Mouse (Mus musculus): ENCODE data around the gene Bcas2. TPM values are rescaled to one million over a fixed set of nuclear protein-coding genes. Genes with fewer than 3 reads are reported as not detected.
"Not testable (repeated sequence)": the region's sequence is repeated elsewhere in the genome, so short reads cannot be mapped to it uniquely, and the experiment has no call there.

The Bcas2 gene
- polyA plus RNA-seq, 1 experiment from 2014 or later, result 171 TPM

DNA sequence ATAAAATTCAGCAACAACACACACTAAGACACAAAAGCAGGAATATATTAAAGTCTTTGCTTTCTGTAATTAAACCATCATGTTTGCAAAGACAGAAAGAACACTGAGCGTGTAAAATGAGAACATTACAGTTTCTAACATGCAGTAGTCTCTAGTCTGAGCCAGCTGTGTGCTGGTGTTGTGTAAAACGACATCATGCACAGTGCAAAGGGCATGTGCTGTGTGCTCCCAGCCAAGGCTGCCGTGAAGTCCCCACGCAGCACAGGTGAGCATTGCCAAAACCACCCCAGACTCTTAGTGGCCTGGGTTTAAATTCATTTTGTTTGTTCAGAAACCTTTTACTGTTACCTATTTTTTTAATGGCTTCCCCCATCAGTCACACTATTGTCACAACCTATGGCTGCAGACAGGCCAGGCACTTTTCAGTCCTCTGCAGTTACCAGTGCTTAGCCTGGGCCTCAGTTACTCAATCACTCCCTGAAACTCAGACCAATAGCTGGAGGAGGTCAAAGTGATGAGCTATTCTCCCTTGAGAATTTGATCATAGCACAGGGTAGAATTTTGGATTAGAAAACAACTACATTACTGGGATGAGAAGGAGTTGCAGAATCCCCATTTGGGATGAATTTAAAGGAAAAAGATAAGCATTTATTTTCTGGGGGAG is 34.9 kb upstream of the Bcas2 start:
- Histone ChIP-seq H3K27ac (ENCODE audit: low read length) (no peak overlapping the region), H3K9me3 (ENCODE audit: low read length) (no peaks in the 10 kb centered on the region), H3K4me2 (replicated peaks; ENCODE audit: low read depth, low read length) (no peak overlapping the region), H3K9ac (replicated peaks; ENCODE audit: low read length) (no peak overlapping the region), H3K27me3 (ENCODE audit: insufficient read depth, low read length) (no peaks in the 10 kb centered on the region), H3K4me1 (ENCODE audit: insufficient read depth, low read length) (0 out of 2 replicates have a peak, but pooled peaks cover under 1% of the 10 kb centered on the region), H3K4me3 (ENCODE audit: low read length) (no peak overlapping the region), H3K36me3 (ENCODE audit: insufficient read depth, low read length) (no peaks in the 10 kb centered on the region)
- 84% methylated on average over 4 of the region's 4 CpGs for WGBS
- ATAC-seq (ENCODE audit: low FRiP score, low TSS enrichment), result no peak

DNA sequence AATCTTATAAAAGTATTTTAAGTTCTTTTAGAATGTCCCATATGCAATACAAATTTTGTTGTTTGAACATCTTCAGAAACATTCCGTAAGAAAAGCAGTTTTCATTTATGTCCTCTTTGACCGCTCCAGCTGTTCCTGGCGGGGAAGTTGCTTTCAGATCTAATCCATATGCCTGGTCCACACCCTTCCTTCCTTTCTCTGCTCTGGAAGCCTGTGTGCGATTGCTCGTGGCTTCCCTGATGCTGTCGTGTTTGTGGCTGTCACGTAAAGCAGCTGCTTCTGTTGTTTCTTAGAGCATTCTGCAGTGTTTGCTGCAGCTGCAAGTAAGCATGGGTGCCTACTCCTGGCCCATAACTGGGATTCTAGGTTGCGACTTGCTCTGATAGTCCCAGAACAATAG is 32.4 kb upstream of the Bcas2 start:
- WGBS, result 54% methylated on average over 8 of the region's 8 CpGs
- peak overlapping the region; percentile 50 for H3K27ac ChIP-seq (ENCODE audit: low read length)

DNA sequence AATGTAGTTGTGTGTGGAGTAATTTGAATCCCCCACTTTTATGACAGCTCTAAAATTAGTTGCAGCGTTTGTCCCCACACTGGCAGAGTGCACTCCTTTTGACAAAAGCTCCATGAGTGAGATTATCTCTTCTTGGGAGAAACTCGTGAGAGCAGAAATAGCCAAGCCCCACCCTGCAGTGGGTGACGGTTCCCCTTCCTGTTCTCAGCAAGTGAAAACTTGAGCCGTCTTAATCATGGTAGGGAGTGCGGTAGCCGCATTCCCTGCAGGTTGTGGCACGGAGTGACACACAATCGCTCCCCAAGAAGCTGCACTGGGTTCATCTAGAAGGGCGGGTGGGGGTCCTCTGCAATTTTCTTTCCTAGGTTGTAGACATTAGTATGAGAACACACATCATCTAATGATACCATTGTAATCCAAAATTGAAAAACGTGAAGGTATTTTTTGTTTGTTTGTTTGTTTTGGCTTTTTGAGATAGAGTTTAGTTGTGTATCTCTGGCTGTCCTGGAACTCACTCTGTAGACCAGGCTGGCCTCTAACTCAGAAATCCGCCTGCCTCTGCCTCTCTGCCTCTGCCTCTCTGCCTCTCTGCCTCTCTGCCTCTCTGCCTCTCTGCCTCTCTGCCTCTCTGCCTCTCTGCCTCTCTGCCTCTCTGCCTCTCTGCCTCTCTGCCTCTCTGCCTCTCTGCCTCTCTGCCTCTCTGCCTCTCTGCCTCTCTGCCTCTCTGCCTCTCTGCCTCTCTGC is 31.2 kb upstream of the Bcas2 start:
- not testable (repeated sequence) for H3K36me3 ChIP-seq (ENCODE audit: insufficient read depth, low read length); H3K4me1 ChIP-seq (ENCODE audit: insufficient read depth, low read length); H3K27me3 ChIP-seq (ENCODE audit: insufficient read depth, low read length); H3K4me3 ChIP-seq (ENCODE audit: low read length); H3K9ac ChIP-seq (replicated peaks; ENCODE audit: low read length); H3K27ac ChIP-seq (ENCODE audit: low read length); H3K9me3 ChIP-seq (ENCODE audit: low read length); ATAC-seq (ENCODE audit: low FRiP score, low TSS enrichment)
- 48% methylated on average over 11 of the region's 11 CpGs for WGBS
- H3K4me2 ChIP-seq (replicated peaks; ENCODE audit: low read depth, low read length), result 0 out of 2 replicates have a peak overlapping the region, but pooled peaks have one; percentile 20

More for the DNA sequence above, 32.4 kb upstream of the Bcas2 start:
- ATAC-seq (ENCODE audit: low FRiP score, low TSS enrichment), result peak; percentile 84; the same call in 1 of the 2 replicates
- Histone ChIP-seq H3K9ac (replicated peaks; ENCODE audit: low read length) (no peak overlapping the region; the same call in 1 of the 2 replicates), H3K9me3 (ENCODE audit: low read length) (no peaks in the 10 kb centered on the region), H3K4me2 (replicated peaks; ENCODE audit: low read depth, low read length) (peak overlapping the region; percentile 20; the same call in 1 of the 2 replicates), H3K4me3 (ENCODE audit: low read length) (no peak overlapping the region), H3K27me3 (ENCODE audit: insufficient read depth, low read length) (no peaks in the 10 kb centered on the region), H3K36me3 (ENCODE audit: insufficient read depth, low read length) (no peaks in the 10 kb centered on the region), H3K4me1 (ENCODE audit: insufficient read depth, low read length) (no peaks in the 10 kb centered on the region)

DNA sequence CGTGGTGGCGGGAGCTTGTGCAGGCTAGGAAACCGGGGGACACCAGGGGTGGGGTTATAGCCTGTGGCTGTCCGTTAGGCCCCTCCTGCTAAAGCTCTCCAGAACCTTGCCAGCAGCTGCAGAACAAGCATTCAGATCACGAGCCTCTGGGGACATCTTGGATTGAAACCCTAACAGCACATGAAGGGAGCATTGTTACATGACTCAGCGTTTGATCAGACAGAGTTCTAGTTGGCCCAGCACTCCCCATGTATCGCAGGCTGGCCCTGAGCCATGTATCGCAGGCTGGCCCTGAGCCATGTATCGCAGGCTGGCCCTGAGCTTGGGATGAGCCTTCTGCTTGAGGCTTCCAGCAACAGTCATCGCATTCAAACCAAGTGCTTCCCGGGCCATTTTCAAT is 30.2 kb upstream of the Bcas2 start:
- no peaks in the 10 kb centered on the region for H3K27me3 ChIP-seq (ENCODE audit: insufficient read depth, low read length)
- H3K36me3 ChIP-seq (ENCODE audit: insufficient read depth, low read length), result no peaks in the 10 kb centered on the region
- no peaks in the 10 kb centered on the region for H3K9me3 ChIP-seq (ENCODE audit: low read length)
- no peak overlapping the region for H3K4me3 ChIP-seq (ENCODE audit: low read length)
- H3K27ac ChIP-seq (ENCODE audit: low read length), result no peak overlapping the region
- H3K4me1 ChIP-seq (ENCODE audit: insufficient read depth, low read length), result no peaks in the 10 kb centered on the region
- no peak overlapping the region for H3K9ac ChIP-seq (replicated peaks; ENCODE audit: low read length)
- H3K4me2 ChIP-seq (replicated peaks; ENCODE audit: low read depth, low read length), result no peak overlapping the region
- 90% methylated on average over 11 of the region's 11 CpGs for WGBS
- no peak for ATAC-seq (ENCODE audit: low FRiP score, low TSS enrichment)

DNA sequence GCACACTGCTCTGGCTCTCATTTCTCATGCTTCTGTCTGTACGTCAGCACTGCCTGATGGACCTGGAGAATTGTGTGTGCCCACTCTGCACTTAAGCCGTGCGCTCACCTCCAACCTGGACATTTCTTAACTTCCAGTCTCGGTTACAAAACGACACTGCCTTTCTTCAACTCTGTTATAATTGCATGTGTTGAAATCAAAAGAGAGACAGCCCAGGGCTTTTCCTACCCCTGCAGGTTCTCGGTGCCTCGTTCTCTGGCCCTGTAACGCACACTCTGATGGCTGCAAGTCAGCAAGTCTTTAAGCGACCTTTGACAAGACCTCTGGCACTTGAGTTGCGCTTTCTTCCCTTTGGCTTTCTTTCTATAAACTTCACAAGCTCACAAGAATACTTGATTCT is 29.1 kb upstream of the Bcas2 start:
- Histone ChIP-seq H3K9me3 (ENCODE audit: low read length) (no peaks in the 10 kb centered on the region), H3K4me3 (ENCODE audit: low read length) (no peak overlapping the region), H3K9ac (replicated peaks; ENCODE audit: low read length) (no peak overlapping the region), H3K27ac (ENCODE audit: low read length) (no peak overlapping the region), H3K4me2 (replicated peaks; ENCODE audit: low read depth, low read length) (no peak overlapping the region), H3K27me3 (ENCODE audit: insufficient read depth, low read length) (no peaks in the 10 kb centered on the region), H3K36me3 (ENCODE audit: insufficient read depth, low read length) (no peaks in the 10 kb centered on the region), H3K4me1 (ENCODE audit: insufficient read depth, low read length) (no peaks in the 10 kb centered on the region)
- ATAC-seq (ENCODE audit: low FRiP score, low TSS enrichment), result no peak
- 84% methylated on average over 10 of the region's 10 CpGs for WGBS

DNA sequence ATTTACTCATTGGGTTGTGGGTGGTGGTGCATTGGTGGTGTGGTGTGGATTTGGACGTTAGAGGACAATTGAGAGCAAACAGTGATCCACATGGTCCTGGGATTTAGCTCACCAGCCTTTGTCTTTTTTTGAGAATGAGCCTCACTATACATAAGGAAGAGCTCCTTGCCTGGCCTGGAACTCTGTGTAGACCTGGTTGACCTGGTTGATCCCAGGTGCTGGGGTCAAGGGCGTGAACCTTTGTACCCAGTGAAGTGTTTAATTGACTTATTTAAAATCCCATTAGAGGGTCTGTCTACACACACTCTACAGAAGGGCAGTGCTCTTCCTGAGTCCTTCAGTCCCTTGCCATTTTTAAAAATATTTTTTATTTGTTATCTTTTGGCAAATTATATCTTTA is 26.1 kb upstream of the Bcas2 start:
- H3K9ac ChIP-seq (replicated peaks; ENCODE audit: low read length), result no peak overlapping the region
- 73% methylated on average over 2 of the region's 2 CpGs for WGBS
- H3K4me2 ChIP-seq (replicated peaks; ENCODE audit: low read depth, low read length), result no peak overlapping the region
- ATAC-seq (ENCODE audit: low FRiP score, low TSS enrichment), result no peak
- H3K27me3 ChIP-seq (ENCODE audit: insufficient read depth, low read length), result no peaks in the 10 kb centered on the region
- no peaks in the 10 kb centered on the region for H3K4me1 ChIP-seq (ENCODE audit: insufficient read depth, low read length)
- H3K4me3 ChIP-seq (ENCODE audit: low read length), result no peak overlapping the region
- no peak overlapping the region for H3K27ac ChIP-seq (ENCODE audit: low read length)
- H3K36me3 ChIP-seq (ENCODE audit: insufficient read depth, low read length), result 0 out of 2 replicates have a peak, but pooled peaks cover 1% of the 10 kb centered on the region
- no peaks in the 10 kb centered on the region for H3K9me3 ChIP-seq (ENCODE audit: low read length)

DNA sequence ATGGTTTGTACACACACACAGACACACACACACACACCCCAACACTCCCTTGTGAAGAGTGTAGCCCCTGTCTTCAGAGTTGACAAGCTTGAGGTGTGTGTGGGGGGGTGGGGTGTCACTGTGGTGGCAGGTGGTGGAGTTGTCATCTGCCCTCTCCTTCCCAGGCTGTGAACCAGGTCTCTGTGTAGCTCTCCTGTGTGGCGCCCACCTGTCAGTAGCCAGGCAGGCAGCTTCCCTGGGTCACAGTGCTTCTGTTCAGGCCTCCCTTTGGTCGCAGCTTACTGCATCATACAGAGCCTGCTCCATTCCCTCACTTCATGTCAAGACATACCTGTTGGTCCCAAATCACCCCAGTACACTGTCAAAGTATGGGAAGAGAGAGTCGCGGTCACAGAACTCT is 25.7 kb upstream of the Bcas2 start:
- H3K27ac ChIP-seq (ENCODE audit: low read length), result no peak overlapping the region
- no peaks in the 10 kb centered on the region for H3K9me3 ChIP-seq (ENCODE audit: low read length)
- WGBS, result 73% methylated on average over 4 of the region's 4 CpGs
- no peak overlapping the region for H3K4me2 ChIP-seq (replicated peaks; ENCODE audit: low read depth, low read length)
- no peaks in the 10 kb centered on the region for H3K27me3 ChIP-seq (ENCODE audit: insufficient read depth, low read length)
- H3K9ac ChIP-seq (replicated peaks; ENCODE audit: low read length), result no peak overlapping the region
- H3K4me1 ChIP-seq (ENCODE audit: insufficient read depth, low read length), result no peaks in the 10 kb centered on the region
- H3K36me3 ChIP-seq (ENCODE audit: insufficient read depth, low read length), result 0 out of 2 replicates have a peak, but pooled peaks cover 4% of the 10 kb centered on the region
- no peak overlapping the region for H3K4me3 ChIP-seq (ENCODE audit: low read length)
- ATAC-seq (ENCODE audit: low FRiP score, low TSS enrichment), result no peak

DNA sequence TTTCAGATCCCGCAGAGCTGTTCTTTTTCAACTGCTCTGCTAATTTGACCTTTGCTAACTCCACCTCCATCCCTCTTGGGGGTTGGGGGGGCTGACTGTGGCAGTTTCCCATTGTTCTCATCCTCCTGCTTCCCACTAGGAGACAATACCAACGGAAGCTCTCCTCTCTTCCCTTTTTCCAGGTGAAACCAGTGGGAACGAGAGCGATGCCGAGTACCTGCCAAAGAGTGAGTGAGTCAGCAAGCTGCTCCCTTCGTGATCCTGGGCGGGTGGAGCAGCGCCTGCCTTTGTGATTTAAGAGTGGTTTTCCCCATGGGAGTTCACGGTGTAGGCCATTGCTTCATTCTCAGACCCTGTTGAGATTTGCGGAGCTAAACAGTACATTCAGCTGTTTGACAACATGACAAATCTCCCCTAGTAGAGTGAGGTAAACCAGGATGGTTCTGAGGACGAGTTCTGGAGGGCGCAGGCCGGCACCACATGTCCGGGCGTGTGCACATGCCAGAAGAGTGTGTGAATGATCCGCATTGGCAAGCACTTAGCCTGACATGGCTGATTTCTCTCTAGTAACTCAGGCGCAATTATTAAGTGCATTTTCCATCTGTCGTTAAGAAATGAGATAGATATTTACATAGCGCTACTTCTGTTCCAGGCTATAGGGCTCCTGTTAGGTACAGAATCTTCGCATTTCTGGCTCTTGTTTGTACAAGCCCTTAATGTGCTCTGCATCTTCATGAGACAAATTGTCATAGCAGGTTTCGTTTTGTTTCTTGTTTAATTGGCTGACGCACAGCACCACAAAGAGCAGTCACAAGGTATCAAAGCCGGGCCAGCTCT is 24.9 kb upstream of the Bcas2 start:
- Histone ChIP-seq H3K9me3 (ENCODE audit: low read length) (no peaks in the 10 kb centered on the region), H3K27ac (ENCODE audit: low read length) (no peak overlapping the region), H3K4me1 (ENCODE audit: insufficient read depth, low read length) (no peaks in the 10 kb centered on the region), H3K36me3 (ENCODE audit: insufficient read depth, low read length) (0 out of 2 replicates have a peak, but pooled peaks cover 7% of the 10 kb centered on the region), H3K27me3 (ENCODE audit: insufficient read depth, low read length) (no peaks in the 10 kb centered on the region), H3K9ac (replicated peaks; ENCODE audit: low read length) (no peak overlapping the region), H3K4me2 (replicated peaks; ENCODE audit: low read depth, low read length) (no peak overlapping the region), H3K4me3 (ENCODE audit: low read length) (no peak overlapping the region)
- WGBS, result 68% methylated on average over 23 of the region's 23 CpGs
- ATAC-seq (ENCODE audit: low FRiP score, low TSS enrichment), result no peak

DNA sequence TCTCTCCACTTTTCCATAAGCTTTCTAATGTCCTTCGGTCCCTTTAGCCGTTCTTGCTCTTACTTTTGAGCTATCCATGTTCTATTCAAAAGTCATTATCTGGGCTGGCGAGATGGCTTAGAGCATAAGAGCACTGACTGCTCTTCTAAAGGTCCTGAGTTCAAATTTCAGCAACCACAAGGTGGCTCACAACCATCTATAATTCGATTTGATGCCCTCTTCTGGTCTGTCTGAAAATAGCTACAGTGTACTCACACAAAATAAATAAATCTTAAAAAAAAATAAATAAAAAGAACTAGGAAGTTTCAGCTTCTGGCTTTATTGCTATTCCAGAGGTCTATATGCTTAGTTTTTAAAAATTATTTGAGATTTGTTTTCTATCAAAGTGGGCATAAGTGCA is 23.7 kb upstream of the Bcas2 start:
- Histone ChIP-seq H3K36me3 (ENCODE audit: insufficient read depth, low read length) (0 out of 2 replicates have a peak, but pooled peaks cover 7% of the 10 kb centered on the region), H3K4me1 (ENCODE audit: insufficient read depth, low read length) (no peaks in the 10 kb centered on the region), H3K27me3 (ENCODE audit: insufficient read depth, low read length) (no peaks in the 10 kb centered on the region), H3K9ac (replicated peaks; ENCODE audit: low read length) (no peak overlapping the region), H3K9me3 (ENCODE audit: low read length) (no peaks in the 10 kb centered on the region), H3K4me2 (replicated peaks; ENCODE audit: low read depth, low read length) (no peak overlapping the region), H3K27ac (ENCODE audit: low read length) (no peak overlapping the region), H3K4me3 (ENCODE audit: low read length) (no peak overlapping the region)
- 84% methylated on average over 4 of the region's 4 CpGs for WGBS
- ATAC-seq (ENCODE audit: low FRiP score, low TSS enrichment), result no peak
